Mouse (Mus musculus) liver, adult (tissue): ENCODE measurements around the gene Zc3h10.

Experiments used
- GATA4 ChIP-seq: IDR thresholded peaks from 2 replicates; pipeline ENCODE4 v1.6.1; 2014; ENCODE audit warnings: mild to moderate bottlenecking, low read length; ENCODE audit not compliant: insufficient replicate concordance

Gene Zc3h10

DNA sequence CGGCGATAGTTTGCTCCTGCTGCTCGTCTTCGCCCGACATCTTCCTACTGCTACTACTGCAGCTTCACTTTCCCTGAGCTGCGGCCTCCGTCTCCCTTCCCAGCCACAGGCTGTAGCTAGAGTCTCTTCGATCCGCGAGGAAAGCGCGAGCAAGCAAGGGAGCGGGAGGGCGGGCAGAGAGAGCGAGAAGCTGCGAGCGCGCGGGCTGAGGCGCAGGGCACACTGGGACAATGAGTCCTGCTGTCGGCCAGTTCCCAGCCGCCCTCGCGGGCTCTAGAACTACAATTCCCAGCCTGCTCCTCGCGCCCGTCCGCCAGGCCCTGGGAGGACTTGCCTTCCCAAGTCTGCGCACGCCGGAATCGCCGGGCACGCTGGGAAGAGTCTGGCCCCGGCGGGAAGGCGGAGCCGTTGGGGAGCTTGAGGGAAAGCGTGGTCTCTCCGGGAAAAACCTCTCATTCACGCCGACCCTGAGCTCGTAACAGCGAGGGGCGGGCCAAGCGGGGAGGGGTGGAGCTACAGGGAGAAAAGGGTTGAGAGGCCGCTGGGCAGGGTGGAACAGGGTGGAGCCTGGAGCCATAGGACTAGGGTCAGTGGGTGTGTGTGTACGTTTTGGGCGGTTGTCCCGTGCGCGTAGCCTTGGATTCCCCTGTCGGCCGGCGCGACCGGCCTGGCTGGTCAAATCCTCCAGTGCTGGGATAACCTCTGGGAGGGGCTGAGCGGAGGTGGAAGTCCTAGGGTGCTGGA, 18.4 kb upstream of the Zc3h10 start, which contains the start of gene Pa2g4:
Gene Pa2g4 (minus strand): TSS at position 200 of the 744 bp plus-strand sequence.
- peak; percentile 20; the same call in 1 of the 2 replicates for TF ChIP-seq GATA4

DNA sequence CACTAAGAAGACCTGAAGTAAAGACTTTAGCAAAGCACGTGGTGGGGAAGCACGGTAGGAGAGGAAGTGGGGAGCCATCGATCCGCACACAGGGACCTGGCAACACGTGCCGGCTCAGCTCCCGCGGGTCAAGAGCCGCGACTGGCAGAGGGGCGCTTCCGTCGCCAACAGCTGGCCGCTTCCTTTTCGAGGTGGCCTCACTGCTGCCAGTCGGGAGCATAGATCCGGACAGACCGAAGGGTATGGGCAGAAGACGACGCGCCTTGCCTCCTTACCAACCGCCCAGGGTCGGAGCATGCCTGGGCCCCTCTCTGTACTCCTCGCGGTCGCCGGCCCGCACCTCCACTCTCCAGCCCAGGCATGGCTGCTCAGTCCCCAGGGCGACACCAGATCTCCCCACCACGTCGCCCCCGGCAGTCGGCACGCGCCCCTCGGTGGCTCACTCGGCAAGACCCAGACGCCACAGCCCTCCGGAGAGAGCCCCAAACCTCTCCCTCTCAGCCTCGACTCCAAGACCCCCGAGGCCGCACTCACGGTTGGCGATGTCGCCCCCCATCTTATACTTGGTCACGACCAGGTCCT, 17.7 kb upstream of the Zc3h10 start:
- TF ChIP-seq GATA4 = no peak

DNA sequence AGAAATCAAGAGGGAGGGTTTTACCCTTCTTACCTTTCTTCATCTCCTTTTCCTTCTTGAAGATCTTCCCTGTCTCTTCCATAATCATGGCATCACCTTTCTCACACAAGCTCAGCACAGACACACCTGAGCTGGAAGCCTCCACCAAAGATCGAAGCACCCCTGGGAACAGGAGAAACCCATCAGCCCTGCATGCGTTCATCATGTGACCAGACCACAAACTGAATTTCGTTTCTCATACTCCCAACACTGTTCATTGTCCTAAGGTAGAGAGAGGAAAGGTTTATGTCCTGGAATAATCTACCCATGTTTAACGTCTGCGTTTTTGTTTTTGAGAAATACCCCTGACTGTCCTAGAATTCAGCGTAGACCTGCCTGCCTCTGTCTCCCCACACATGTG, 16.0 kb upstream of the Zc3h10 start:
- no peak for TF ChIP-seq GATA4

DNA sequence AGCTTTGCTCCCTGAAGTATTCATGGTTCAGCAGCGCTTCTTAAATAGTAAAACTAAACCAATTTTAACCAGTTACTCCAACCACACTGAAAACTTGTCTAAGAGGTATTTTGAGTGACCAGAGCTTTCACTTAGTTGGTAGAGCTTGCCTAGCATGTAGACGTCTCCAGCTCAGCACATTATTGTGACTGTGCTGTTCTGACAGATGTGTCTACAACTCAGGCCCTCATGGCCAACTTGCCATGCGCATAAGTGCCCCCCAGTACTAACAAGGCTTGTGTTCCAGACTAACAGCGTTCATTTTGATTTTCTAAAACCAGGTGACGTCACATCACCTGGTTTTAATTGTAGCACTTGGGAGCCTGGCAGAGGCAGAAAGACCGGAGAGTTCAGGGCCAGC, 9.4 kb upstream of the Zc3h10 start:
- no peak for TF ChIP-seq GATA4

DNA sequence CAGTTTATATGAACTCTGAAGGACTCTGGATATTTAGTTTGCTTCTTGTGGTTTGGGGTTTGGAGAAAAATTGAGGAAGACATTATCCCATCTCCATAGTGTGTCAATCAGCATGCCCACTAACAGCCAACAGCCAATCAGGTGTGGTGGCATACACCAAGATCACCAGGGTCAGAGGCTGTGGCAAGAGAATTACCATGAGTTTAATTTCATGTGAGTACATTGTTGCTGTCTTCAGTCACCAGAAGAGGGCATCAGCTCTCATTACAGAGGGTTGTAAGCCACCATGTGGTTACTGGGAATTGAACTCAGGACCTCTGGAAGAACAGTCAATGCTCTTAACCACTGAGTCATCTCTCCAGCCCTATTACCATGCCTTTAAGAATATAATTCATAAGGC, 8.7 kb upstream of the Zc3h10 start:
- no peak for TF ChIP-seq GATA4

DNA sequence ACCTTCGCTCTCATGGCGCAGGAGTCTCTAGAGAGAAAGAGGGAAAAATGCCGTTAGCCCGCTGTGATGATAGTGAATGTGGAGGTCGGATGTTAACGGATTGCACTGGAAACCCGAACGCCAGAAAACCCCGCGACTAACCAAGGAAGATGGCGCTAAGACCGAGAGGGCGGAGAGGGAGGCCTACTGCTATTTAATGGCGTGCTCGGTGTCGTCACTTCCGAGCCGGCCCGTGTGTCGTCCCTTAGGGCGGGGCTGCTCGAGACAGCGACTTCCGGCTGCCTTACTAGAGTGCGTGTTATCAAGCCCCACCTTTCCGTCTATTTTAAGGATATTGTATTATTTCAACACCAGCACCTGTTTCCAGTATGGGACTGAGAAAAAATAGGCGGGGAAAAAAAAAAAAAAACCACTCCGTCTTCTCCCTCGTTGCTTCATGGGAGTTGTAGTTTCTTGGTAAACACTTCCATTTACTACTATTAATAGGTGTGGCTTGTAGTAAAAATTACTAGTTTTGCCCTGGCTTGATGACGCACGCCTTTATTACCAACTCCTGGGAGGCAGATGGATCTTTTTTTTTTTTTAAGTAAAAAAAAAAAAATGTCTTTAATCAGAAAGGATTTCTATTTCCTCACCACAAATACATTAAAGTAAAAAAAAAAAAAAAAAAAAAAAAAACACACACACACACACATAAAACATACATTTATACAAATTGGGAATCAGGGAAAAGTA, 1.5 kb upstream of the Zc3h10 start, which contains the start of gene Rpl41:
Gene Rpl41 (minus strand): TSS at position 359 of the 735 bp plus-strand sequence.
- TF ChIP-seq GATA4 = peak; percentile 91; the same call in 1 of the 2 replicates

DNA sequence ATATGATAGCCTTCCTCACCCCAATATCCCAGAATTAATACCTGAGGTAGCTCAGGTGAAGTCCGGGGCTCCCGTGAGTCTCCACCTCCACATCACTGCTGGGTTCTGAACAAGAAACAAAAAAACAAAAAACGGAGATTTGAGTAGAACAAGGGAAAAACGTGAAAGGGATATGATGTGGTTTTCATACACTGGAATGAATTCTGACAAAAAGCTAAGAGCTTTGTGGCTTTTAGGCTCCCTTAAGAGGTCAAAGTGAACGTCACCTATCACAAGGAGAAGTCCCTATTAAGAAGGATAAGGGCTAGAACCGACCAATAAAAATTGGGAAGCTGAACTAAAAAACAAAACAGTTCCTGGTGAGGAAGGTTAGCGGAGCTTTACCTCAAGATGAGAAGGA, 787 bp downstream of the Zc3h10 start:
- no peak for TF ChIP-seq GATA4

DNA sequence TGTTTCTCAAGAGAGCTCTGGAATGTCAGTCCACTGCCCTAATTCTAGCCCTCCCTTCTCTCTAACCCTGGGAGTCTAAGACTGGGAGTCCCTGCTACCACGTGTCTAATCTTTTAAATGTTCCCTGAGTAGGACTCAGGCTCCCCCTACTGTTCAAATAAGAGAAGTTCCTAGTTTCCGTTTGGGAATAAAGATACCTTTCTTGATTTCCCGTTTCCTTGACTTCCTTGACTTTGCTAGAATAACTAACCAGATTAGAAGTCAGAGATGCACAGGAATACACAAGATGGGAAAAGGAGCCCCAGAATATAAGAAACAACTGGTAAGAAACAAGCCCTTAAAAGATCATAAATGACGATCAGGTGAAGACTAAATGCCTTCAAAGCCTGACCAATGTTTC, 1.2 kb downstream of the Zc3h10 start:
- no peak for TF ChIP-seq GATA4

DNA sequence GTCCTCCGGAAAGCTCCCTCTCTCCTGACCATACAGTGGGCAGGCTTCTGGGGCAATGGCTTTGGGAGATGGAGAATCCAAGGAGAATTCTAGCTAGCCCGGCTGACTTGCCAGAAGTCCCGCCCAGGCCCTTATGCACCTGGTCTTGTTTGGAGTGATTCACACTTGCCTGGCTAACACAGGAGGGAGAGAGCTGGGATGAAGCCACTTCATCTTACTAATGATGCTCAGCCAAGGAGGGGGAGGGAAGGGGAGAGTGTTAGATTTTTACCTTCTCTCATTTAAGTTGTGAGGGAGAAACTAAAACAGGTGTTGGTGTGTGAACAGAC, 2.0 kb downstream of the Zc3h10 start:
- TF ChIP-seq GATA4 = no peak

DNA sequence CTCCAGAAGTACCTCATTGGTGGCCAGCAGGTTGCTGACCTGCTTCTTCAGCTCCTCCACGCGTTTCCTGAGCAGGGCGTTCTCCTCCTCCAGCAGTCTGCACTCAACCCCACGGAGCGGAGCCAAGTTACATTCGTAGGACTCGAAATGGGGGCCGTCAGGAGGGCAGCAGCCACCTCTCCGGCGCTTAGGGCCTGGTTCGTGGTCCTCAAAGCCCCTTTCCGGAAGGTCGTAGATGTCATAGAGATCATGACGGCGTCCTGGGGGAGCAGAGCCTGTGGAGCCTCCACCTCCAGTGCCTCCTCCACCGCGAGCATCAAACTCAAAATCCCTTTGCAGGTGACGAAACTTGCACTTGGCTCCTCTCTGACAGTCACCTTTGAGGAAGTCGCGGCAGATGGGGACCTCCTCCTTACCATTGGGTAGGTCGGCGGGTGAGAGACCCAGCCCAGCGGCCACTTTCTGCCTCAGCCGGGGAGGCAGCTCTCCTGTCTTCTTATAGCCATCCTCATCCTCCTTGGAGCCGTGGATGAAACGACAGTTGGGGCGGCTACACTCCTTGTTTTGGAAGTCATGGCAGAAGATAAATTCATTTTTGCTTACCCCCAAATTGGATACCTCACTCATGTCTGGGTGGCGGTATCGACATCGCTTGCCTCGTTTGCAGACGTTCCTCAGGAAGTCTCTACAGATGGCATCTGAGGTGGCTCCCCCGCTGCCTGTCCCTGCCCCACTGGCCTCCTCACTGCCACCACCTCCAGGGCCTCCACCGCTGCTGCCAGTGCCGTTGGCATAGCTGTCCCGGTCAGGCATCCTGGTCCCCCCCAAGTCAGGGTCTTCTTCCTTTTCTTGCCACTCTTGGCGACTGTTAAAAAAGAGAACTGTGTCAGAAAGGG, 2.7 kb downstream of the Zc3h10 start:
- TF ChIP-seq GATA4 = no peak

DNA sequence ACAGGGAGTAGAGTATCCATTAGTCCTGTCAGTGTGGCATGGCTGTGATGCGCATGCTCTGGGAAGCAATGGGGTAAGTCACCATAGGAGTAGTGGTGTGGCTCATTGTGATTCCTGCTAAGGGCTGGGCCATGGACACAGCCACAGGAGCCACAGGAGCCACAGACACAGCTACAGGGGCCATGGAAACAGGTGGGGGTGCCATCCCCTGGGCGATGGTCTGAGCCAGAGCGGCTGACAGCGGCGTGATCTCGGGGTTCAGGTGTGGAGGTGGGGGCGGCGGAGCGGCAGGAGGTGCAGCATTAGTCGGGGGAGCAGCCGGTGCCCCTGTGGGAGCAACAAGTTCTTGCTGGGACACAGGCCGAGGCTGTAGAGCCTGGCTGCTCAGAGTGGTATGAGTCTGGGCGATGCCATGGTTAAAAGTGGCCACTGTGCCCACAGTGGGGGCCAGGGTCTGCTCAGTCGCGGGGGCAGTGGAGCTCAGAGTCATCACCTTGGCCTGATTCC, 3.4 kb downstream of the Zc3h10 start:
- no peak for TF ChIP-seq GATA4

DNA sequence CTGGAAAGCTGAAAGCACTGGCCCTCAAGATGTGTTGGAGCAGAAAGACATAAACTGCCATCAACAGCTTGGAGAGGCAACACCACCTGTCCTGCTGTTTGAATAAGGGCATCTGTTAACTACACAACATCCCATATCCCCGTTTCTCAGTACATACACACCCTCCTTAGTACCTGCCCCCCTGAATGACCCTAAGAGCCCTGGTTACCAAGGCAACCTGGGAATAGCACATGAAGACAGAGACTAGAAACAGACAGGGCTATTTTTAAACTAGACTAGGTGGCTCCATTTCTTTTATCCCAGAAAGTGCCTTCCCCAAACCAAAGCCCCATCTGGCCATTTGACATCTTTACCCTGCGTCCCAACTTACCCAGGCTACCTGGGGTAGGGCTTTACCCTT, 4.5 kb downstream of the Zc3h10 start:
- no peak for TF ChIP-seq GATA4

DNA sequence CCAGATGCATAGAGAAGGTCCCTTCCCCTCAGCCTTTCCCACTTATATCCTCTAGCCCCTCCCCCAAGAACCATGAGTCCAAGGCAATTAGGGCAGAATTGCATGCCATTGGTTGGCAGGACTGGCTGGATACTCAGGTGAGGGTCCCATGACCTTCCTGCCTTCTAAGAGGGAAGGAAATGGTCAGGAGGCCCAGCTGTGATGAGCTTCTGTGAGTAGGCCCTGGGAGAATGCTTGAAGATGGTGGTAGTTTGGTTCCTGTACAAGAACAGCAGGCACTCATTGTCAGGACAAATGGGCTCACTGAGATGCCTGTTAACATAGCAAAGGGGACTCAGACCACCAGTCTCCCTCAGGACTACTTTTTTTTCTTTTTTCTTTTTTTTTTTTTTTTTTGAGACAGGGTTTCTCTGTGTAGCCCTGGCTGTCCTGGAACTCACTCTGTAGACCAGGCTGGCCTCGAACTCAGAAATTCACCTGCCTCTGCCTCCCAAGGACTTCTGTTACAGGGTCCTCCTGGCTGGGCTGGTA, 9.2 kb downstream of the Zc3h10 start:
- no peak for TF ChIP-seq GATA4

DNA sequence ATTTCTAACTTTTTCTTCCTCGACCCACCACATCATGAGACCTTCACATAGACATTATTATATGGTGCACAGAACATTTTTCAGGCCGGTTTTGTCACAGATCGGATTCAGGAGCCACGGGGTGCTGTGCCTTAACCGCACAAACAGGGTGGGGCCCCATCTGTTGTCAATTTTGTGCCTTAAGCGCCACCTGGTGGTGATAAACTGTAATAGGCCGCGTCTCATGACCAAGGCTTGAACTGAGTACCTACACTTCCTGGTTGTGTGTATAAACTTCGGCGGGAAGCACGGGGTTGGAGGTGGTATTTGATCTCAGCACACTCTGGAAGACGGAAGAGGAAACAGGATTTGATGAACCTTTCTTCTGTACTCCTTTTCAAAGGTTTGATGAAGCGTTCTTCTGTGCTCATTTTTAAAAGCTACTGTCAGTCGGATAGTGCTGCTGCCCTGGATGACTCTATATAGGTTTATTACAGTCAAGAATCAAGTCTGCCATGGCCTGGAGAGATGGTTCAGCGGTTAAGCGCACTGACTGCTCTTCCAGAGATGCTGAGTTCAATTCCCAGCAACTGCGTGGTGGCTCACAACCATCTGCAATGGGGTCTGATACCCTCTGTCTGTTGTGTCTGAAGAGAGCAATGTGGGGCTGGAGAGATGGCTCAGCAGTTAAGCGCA, 11.2 kb downstream of the Zc3h10 start:
- TF ChIP-seq GATA4 = no peak
